In genomic region chr5:129063037-129063791, GRCm38 (mm10) we compare ENCODE assay signal across 8 mouse cellular contexts. TPM values are rescaled to one million over a fixed set of nuclear protein-coding genes. Genes with fewer than 3 reads are reported as not detected.
DNase-seq lines count a peak whose midpoint lies in the region; ATAC-seq lines count a peak whose summit lies in the region.

No protein-coding gene starts in this region.

- WGBS in embryonic facial prominence, embryonic 14.5 days = 9% methylated on average over 21 of the region's 21 CpGs
- WGBS in heart, embryonic 10.5 days = 11% methylated on average over 21 of the region's 21 CpGs
- WGBS in kidney, embryonic 14.5 days = 11% methylated on average over 21 of the region's 21 CpGs
- WGBS in liver, embryonic 12.5 days (ENCODE audit: insufficient replicate concordance) = 12% methylated on average over 21 of the region's 21 CpGs
- 12% methylated on average over 21 of the region's 21 CpGs for WGBS in neural tube, embryonic 11.5 days
- 10% methylated on average over 21 of the region's 21 CpGs for WGBS in stomach, embryonic 16.5 days

- peak overlapping the region; percentile 23 for H3K4me3 ChIP-seq in embryonic facial prominence, embryonic 14.5 days (ENCODE audit: low read depth, low read length)
- H3K4me3 ChIP-seq in heart, embryonic 10.5 days = peak overlapping the region; percentile 33
- H3K4me3 ChIP-seq in kidney, embryonic 14.5 days (ENCODE audit: low read length) = 0 out of 2 replicates have a peak overlapping the region, but pooled peaks have one; percentile 7
- no peak overlapping the region for H3K4me3 ChIP-seq in liver, embryonic 12.5 days
- no peak overlapping the region for H3K4me3 ChIP-seq in neural tube, embryonic 11.5 days (ENCODE audit: low read depth, low read length)
- peak overlapping the region; percentile 26 for H3K4me3 ChIP-seq in stomach, embryonic 16.5 days (replicated peaks; ENCODE audit: low read length)

- peak; percentile 51; the same call in 1 of the 2 replicates for ATAC-seq in embryonic facial prominence, embryonic 14.5 days (ENCODE audit: low read depth)
- ATAC-seq in kidney, embryonic 14.5 days (ENCODE audit: low FRiP score, low TSS enrichment) = peak; percentile 30; the same call in 1 of the 2 replicates
- ATAC-seq in liver, embryonic 12.5 days = no peak
- ATAC-seq in neural tube, embryonic 11.5 days (ENCODE audit: insufficient read depth, low FRiP score, low TSS enrichment) = no peak
- peak; percentile 30; the same call in 1 of the 2 replicates for ATAC-seq in stomach, embryonic 16.5 days (ENCODE audit: insufficient read depth, low FRiP score)

- peak overlapping the region; percentile 50 for H3K4me2 ChIP-seq in embryonic facial prominence, embryonic 14.5 days (ENCODE audit: low read depth, low read length)
- peak overlapping the region; percentile 40 for H3K4me2 ChIP-seq in kidney, embryonic 14.5 days (replicated peaks; ENCODE audit: low read depth, low read length)
- peak overlapping the region; percentile 18; the same call in 1 of the 2 replicates for H3K4me2 ChIP-seq in liver, embryonic 12.5 days
- H3K4me2 ChIP-seq in neural tube, embryonic 11.5 days (ENCODE audit: low read depth) = peak overlapping the region; percentile 36
- H3K4me2 ChIP-seq in stomach, embryonic 16.5 days (ENCODE audit: low read depth, low read length) = peak overlapping the region; percentile 43

- no peak overlapping the region for H3K9ac ChIP-seq in embryonic facial prominence, embryonic 14.5 days (ENCODE audit: low read depth, low read length)
- no peak overlapping the region for H3K9ac ChIP-seq in kidney, embryonic 14.5 days (ENCODE audit: low read depth, low read length)
- no peak overlapping the region for H3K9ac ChIP-seq in liver, embryonic 12.5 days
- H3K9ac ChIP-seq in neural tube, embryonic 11.5 days (ENCODE audit: low read length) = no peak overlapping the region
- peak overlapping the region; percentile 63; the same call in 1 of the 2 replicates for H3K9ac ChIP-seq in stomach, embryonic 16.5 days (ENCODE audit: low read length)

- H3K4me1 ChIP-seq in embryonic facial prominence, embryonic 14.5 days (ENCODE audit: control insufficient read depth, insufficient read depth, low read length) = no peaks in the 10 kb centered on the region
- H3K4me1 ChIP-seq in heart, embryonic 10.5 days = peaks cover 8% of the 10 kb centered on the region
- peaks cover 15% of the 10 kb centered on the region for H3K4me1 ChIP-seq in kidney, embryonic 14.5 days (ENCODE audit: control insufficient read depth, insufficient read depth, low read length)
- H3K4me1 ChIP-seq in liver, embryonic 12.5 days = 0 out of 2 replicates have a peak, but pooled peaks cover 6% of the 10 kb centered on the region
- H3K4me1 ChIP-seq in neural tube, embryonic 11.5 days (ENCODE audit: control insufficient read depth, insufficient read depth, low read length) = 0 out of 2 replicates have a peak, but pooled peaks cover 4% of the 10 kb centered on the region
- 0 out of 2 replicates have a peak, but pooled peaks cover 3% of the 10 kb centered on the region for H3K4me1 ChIP-seq in stomach, embryonic 16.5 days (ENCODE audit: control insufficient read depth, insufficient read depth, low read length)

- H3K27me3 ChIP-seq in embryonic facial prominence, embryonic 14.5 days (replicated peaks; ENCODE audit: control insufficient read depth, insufficient read depth, low read length) = peaks cover 11% of the 10 kb centered on the region; the same call in 1 of the 2 replicates
- H3K27me3 ChIP-seq in heart, embryonic 10.5 days (ENCODE audit: insufficient read depth, poor library complexity, severe bottlenecking) = peaks cover 34% of the 10 kb centered on the region
- peaks cover 9% of the 10 kb centered on the region; the same call in 1 of the 2 replicates for H3K27me3 ChIP-seq in kidney, embryonic 14.5 days (ENCODE audit: control insufficient read depth, insufficient read depth, low read length)
- peaks cover 30% of the 10 kb centered on the region for H3K27me3 ChIP-seq in liver, embryonic 12.5 days (replicated peaks)
- no peaks in the 10 kb centered on the region for H3K27me3 ChIP-seq in neural tube, embryonic 11.5 days (ENCODE audit: control insufficient read depth, insufficient read depth, low read length)
- peaks cover 3% of the 10 kb centered on the region; the same call in 1 of the 2 replicates for H3K27me3 ChIP-seq in stomach, embryonic 16.5 days (ENCODE audit: control insufficient read depth, insufficient read depth, low read length)

- peak; percentile 87 for DNase-seq in A20 (ENCODE audit: low read depth, low spot score)
- DNase-seq in adrenal gland, postnatal 36 days = peak; percentile 77 to 88
- peak; percentile 81 for DNase-seq in embryonic facial prominence, embryonic 14.5 days (ENCODE audit: low spot score)
- DNase-seq in heart, embryonic 10.5 days (ENCODE audit: low spot score) = peak; percentile 85
- peak; percentile 81 for DNase-seq in neural tube, embryonic 11.5 days (ENCODE audit: low spot score)

- H3K27ac ChIP-seq in embryonic facial prominence, embryonic 14.5 days (replicated peaks; ENCODE audit: low read depth, low read length) = no peak overlapping the region
- H3K27ac ChIP-seq in heart, embryonic 10.5 days = no peak overlapping the region
- H3K27ac ChIP-seq in kidney, embryonic 14.5 days (ENCODE audit: low read depth, low read length) = no peak overlapping the region
- no peak overlapping the region for H3K27ac ChIP-seq in liver, embryonic 12.5 days
- no peak overlapping the region for H3K27ac ChIP-seq in neural tube, embryonic 11.5 days (ENCODE audit: low read depth, low read length)
- no peak overlapping the region for H3K27ac ChIP-seq in stomach, embryonic 16.5 days (ENCODE audit: low read length)

- H3K9me3 ChIP-seq in embryonic facial prominence, embryonic 14.5 days (ENCODE audit: control insufficient read depth, low read length) = no peaks in the 10 kb centered on the region
- H3K9me3 ChIP-seq in heart, embryonic 10.5 days = no peaks in the 10 kb centered on the region
- H3K9me3 ChIP-seq in kidney, embryonic 14.5 days (ENCODE audit: control insufficient read depth, low read length) = no peaks in the 10 kb centered on the region
- no peaks in the 10 kb centered on the region for H3K9me3 ChIP-seq in liver, embryonic 12.5 days (replicated peaks)
- H3K9me3 ChIP-seq in neural tube, embryonic 11.5 days (ENCODE audit: control insufficient read depth, low read length) = no peaks in the 10 kb centered on the region
- H3K9me3 ChIP-seq in stomach, embryonic 16.5 days (replicated peaks; ENCODE audit: control insufficient read depth, low read length) = no peaks in the 10 kb centered on the region

- no peaks in the 10 kb centered on the region for H3K36me3 ChIP-seq in embryonic facial prominence, embryonic 14.5 days (ENCODE audit: control insufficient read depth, insufficient read depth, low read length)
- H3K36me3 ChIP-seq in heart, embryonic 10.5 days = no peaks in the 10 kb centered on the region
- no peaks in the 10 kb centered on the region for H3K36me3 ChIP-seq in kidney, embryonic 14.5 days (ENCODE audit: control insufficient read depth, insufficient read depth, low read length)
- H3K36me3 ChIP-seq in liver, embryonic 12.5 days = no peaks in the 10 kb centered on the region
- H3K36me3 ChIP-seq in neural tube, embryonic 11.5 days (ENCODE audit: control insufficient read depth, insufficient read depth, low read length) = no peaks in the 10 kb centered on the region
- no peaks in the 10 kb centered on the region for H3K36me3 ChIP-seq in stomach, embryonic 16.5 days (ENCODE audit: control insufficient read depth, insufficient read depth, low read length)

RNA-seq across cellular contexts. Expression of gene Adgrd1, which starts 33.3 kb away (rescaled TPM):
- 1 to 10 TPM; 5.1 to 7.2 TPM for total RNA-seq in adrenal gland, postnatal 36 days (2021)
- polyA plus RNA-seq in embryonic facial prominence, embryonic 14.5 days (2014; fragmentation: Nextera tagmentation; extraction: Ambion mirVana) = 3.8 and 5.7 TPM in 2 replicates
- polyA plus RNA-seq in heart, embryonic 10.5 days (2016; fragmentation: Nextera tagmentation; extraction: Ambion mirVana) = 0.11 and 0.26 TPM in 2 replicates
- 0.50 and 0.51 TPM in 2 replicates for polyA plus RNA-seq in kidney, embryonic 14.5 days (2014; fragmentation: Nextera tagmentation; extraction: Ambion mirVana)
- 0.02 and 0.05 TPM in 2 replicates for polyA plus RNA-seq in liver, embryonic 12.5 days (2016; fragmentation: Nextera tagmentation; extraction: Ambion mirVana)
- 0.16 TPM in 2 replicates for polyA plus RNA-seq in neural tube, embryonic 11.5 days (2014; fragmentation: Nextera tagmentation; extraction: Ambion mirVana)
- 4.9 and 5.8 TPM in 2 replicates for polyA plus RNA-seq in stomach, embryonic 16.5 days (2015; fragmentation: Nextera tagmentation; extraction: Ambion mirVana)

RNA-seq across cellular contexts. Expression of gene Ran, which starts 43.3 kb away (rescaled TPM):
- 100 to 1,000 TPM; 222 to 226 TPM for total RNA-seq in adrenal gland, postnatal 36 days (2021)
- 442 and 465 TPM in 2 replicates for polyA plus RNA-seq in embryonic facial prominence, embryonic 14.5 days (2014; fragmentation: Nextera tagmentation; extraction: Ambion mirVana)
- polyA plus RNA-seq in heart, embryonic 10.5 days (2016; fragmentation: Nextera tagmentation; extraction: Ambion mirVana) = 581 and 755 TPM in 2 replicates
- polyA plus RNA-seq in kidney, embryonic 14.5 days (2014; fragmentation: Nextera tagmentation; extraction: Ambion mirVana) = 768 and 779 TPM in 2 replicates
- polyA plus RNA-seq in liver, embryonic 12.5 days (2016; fragmentation: Nextera tagmentation; extraction: Ambion mirVana) = 682 and 694 TPM in 2 replicates
- 781 and 804 TPM in 2 replicates for polyA plus RNA-seq in neural tube, embryonic 11.5 days (2014; fragmentation: Nextera tagmentation; extraction: Ambion mirVana)
- polyA plus RNA-seq in stomach, embryonic 16.5 days (2015; fragmentation: Nextera tagmentation; extraction: Ambion mirVana) = 421 and 484 TPM in 2 replicates

RNA-seq across cellular contexts. Expression of gene Stx2, which starts 54.8 kb away (rescaled TPM):
- total RNA-seq in adrenal gland, postnatal 36 days (2021) = 10 to 100 TPM; 22.9 to 26.9 TPM
- polyA plus RNA-seq in embryonic facial prominence, embryonic 14.5 days (2014; fragmentation: Nextera tagmentation; extraction: Ambion mirVana) = 34.5 and 38.8 TPM in 2 replicates
- polyA plus RNA-seq in heart, embryonic 10.5 days (2016; fragmentation: Nextera tagmentation; extraction: Ambion mirVana) = 19.8 and 23.9 TPM in 2 replicates
- polyA plus RNA-seq in kidney, embryonic 14.5 days (2014; fragmentation: Nextera tagmentation; extraction: Ambion mirVana) = 18.1 and 29.5 TPM in 2 replicates
- polyA plus RNA-seq in liver, embryonic 12.5 days (2016; fragmentation: Nextera tagmentation; extraction: Ambion mirVana) = 95.8 and 106 TPM in 2 replicates
- 32.7 and 34.0 TPM in 2 replicates for polyA plus RNA-seq in neural tube, embryonic 11.5 days (2014; fragmentation: Nextera tagmentation; extraction: Ambion mirVana)
- polyA plus RNA-seq in stomach, embryonic 16.5 days (2015; fragmentation: Nextera tagmentation; extraction: Ambion mirVana) = 27.8 and 30.6 TPM in 2 replicates

Comparison
In these comparisons a context has a peak if more than half of its experiments do, and no peak if none do; other contexts are left out.
1. ATAC-seq: peak in embryonic facial prominence, embryonic 14.5 days (single experiment), kidney, embryonic 14.5 days (single experiment) and stomach, embryonic 16.5 days (single experiment); none in liver, embryonic 12.5 days (single experiment) and neural tube, embryonic 11.5 days (single experiment).
2. H3K4me3 ChIP-seq: peak in embryonic facial prominence, embryonic 14.5 days (single experiment), heart, embryonic 10.5 days (single experiment), kidney, embryonic 14.5 days (single experiment) and stomach, embryonic 16.5 days (single experiment); none in liver, embryonic 12.5 days (single experiment) and neural tube, embryonic 11.5 days (single experiment).
3. Peak in every context shown above with its lines, with median percentiles within 50 percentile points of each other: DNase-seq and H3K4me2 ChIP-seq.